Mouse (Mus musculus) T-helper 1 cell (primary cell): ENCODE measurements around the gene Actn1.

Source experiments
- in situ Hi-C: fragments of 300-600 bp; cut with MboI, MseI; formaldehyde crosslinking; loops from one replicate; pipeline ENCODE4 v1.15.1; 2025; ENCODE audit warnings: high pct_unique_total_duplicates

The Actn1 gene

GRCm38 (mm10) chr12:80229010-80229800 is 31.0 kb downstream of the Actn1 start:
- in situ Hi-C loops: no loop called here

DNA sequence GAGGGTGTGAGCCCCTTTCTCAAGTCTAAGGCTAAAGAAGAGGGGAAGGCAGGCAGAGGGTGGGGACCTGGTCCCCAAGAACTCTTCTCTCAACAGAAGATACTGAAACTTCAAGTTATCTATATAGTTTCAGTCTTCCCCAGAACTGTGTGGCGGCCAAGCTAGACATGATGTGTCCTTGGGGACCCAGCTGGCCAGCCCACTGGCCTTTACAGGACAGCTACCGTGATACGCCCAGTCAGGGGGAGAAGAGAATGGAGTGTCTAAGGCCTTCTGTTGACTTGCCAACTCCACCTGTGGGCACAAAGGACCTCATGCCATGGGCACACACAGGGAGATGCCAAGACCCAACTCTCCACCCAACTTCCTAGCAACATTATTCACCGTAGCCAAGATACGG is 31.8 kb downstream of the Actn1 start:
- in situ Hi-C loops: no loop called here

DNA sequence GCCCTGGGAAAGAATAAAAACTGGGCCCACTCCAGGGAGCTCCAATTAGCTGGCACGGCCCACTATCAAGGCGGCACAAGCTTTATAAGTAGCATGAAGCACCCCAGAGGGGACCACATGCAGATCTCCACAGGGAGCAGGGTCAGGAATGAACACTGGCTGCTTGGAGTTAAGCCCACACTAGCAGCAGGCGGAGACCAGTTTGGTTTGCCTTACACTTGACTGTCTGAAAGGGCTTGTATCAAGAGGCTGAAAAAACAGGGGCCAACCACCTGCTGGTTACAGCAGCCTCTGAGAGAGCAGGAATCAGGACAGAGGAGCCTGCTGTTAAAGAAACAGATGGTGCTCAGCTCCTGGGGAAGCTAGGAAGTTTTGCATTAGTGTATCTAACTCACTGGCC is 32.3 kb downstream of the Actn1 start:
- in situ Hi-C loops: no loop called here

- in situ Hi-C loops: no loop called here
Measured at GRCm38 (mm10) chr12:80226101-80226500, 34.1 kb downstream of the Actn1 start.

- in situ Hi-C loops: loop anchor here (5.0 kb wide), 1 partner anchor 52 kb away; no protein-coding TSS in a partner anchor
Measured at GRCm38 (mm10) chr12:80224241-80224731, 35.9 kb downstream of the Actn1 start.

GRCm38 (mm10) chr12:80223511-80223910 is 36.7 kb downstream of the Actn1 start:
- in situ Hi-C loops: loop anchor here (5.0 kb wide), 1 partner anchor 51 kb away; no protein-coding TSS in a partner anchor

GRCm38 (mm10) chr12:80222473-80222872 is 37.7 kb downstream of the Actn1 start:
- in situ Hi-C loops: loop anchor here (5.0 kb wide), 1 partner anchor 50 kb away; no protein-coding TSS in a partner anchor

- in situ Hi-C loops: loop anchor here (5.0 kb wide), 1 partner anchor 48 kb away; no protein-coding TSS in a partner anchor
Measured at GRCm38 (mm10) chr12:80220260-80221038, 39.7 kb downstream of the Actn1 start.

DNA sequence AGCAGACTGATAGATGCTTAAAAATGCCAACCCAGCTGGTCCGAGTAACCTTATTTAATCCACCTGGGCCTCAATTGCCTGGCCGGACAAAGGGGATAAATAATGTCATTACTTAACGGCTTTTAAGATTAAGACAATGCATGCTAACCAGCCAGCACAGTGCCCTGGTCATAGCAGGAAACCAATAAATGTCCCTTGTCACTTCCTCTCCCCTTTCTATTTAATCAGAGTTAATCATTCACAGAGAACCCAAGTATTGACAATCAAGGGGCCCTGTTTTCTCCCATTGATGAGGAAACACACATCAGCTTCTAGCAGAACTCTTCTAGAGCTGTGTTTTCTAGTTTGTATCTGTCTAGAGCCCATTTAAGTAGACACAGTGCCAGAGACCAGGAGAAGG is 41.4 kb downstream of the Actn1 start:
- in situ Hi-C loops: no loop called here

- in situ Hi-C loops: no loop called here
Measured at GRCm38 (mm10) chr12:80218045-80218611, 42.0 kb downstream of the Actn1 start.

DNA sequence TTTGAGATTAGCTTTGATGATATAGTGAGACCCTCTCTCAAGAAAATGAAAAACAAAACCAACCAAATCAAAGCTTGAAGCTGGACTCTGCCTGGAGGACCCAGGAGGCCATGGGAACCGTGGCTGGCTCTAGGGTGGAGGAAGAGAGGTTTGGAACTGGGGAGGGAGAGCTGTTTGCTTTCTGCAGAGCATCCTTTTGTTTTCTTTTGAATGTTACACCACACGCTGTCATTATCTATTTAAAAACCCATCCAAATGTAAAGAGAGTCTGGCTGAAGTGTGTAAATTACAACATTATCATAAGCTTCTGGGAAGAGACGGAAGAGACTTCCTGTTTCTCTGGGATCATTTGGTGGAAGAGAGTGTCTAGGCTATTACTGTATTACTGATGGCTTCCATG is 43.1 kb downstream of the Actn1 start:
- in situ Hi-C loops: no loop called here

GRCm38 (mm10) chr12:80216258-80216881 is 43.8 kb downstream of the Actn1 start:
- in situ Hi-C loops: no loop called here

GRCm38 (mm10) chr12:80213810-80214209 is 46.4 kb downstream of the Actn1 start:
- in situ Hi-C loops: no loop called here

- in situ Hi-C loops: no loop called here
Measured at GRCm38 (mm10) chr12:80213263-80213662, 46.9 kb downstream of the Actn1 start.

DNA sequence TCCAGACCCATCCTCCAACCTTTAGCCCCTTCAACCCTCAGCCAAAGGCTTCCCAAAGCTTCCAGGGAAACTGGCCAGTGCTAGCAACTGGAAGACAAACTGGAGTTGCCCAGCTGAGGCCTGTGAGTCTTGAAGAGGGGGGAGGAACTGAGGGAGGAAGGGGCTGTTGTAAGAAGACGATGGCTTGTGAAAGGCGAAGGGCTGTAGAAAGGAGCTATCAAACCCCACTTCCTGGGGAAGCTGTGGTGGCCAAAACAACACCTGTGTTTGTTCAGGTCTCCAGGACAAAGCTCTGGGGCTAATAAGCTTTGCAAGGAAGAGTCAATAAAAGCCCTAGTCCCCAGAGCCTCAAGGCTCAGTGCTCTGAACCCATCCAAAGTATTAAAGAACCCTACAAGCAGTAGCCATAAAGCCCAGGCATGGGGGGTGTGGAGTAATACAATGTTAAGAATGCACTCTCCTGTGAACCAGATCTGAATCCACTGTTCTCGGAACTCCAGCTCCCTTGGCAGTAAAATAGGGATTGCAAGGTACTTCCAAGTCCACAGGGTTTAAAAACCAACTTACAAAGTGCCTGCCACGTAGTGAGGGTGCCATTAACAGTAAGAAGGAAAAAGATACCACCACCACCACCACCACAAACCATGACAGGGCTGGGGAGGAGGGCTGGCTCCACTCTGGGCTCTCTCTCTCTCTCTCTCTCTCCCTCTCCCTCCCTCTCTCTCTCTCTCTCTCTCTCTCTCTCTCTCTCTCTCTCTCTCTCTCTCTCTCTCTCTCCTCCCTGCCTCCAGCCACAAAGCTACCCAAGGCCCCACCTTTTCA is 49.2 kb downstream of the Actn1 start:
- in situ Hi-C loops: no loop called here

- in situ Hi-C loops: no loop called here
Measured at GRCm38 (mm10) chr12:80209914-80210313, 50.3 kb downstream of the Actn1 start.

GRCm38 (mm10) chr12:80208126-80208820 is 51.9 kb downstream of the Actn1 start:
- in situ Hi-C loops: no loop called here

DNA sequence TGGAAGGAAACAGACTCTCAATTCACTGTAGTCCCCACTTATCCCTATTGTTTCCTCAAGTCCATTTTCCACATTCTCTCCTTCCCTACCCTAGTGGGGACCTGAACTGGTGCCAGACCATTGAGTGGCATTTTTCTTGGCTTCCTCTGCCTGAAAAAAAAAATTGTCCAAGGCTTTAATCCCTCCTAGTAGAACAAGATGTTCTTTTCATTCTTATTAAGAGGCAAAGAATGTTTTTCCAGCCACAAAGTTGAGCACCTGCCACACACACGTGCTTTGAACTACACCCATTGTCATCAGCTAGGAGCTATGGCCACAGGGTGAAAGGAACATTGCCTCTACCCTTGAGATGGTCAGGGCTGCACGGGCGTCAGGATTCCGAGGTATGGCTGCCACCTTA is 56.9 kb downstream of the Actn1 start:
- in situ Hi-C loops: no loop called here

- in situ Hi-C loops: no loop called here
Measured at GRCm38 (mm10) chr12:80199738-80200137, 60.4 kb downstream of the Actn1 start.

- in situ Hi-C loops: no loop called here
Measured at GRCm38 (mm10) chr12:80198487-80198886, 61.7 kb downstream of the Actn1 start.
